Mouse (Mus musculus) liver, embryonic 14.5 days (tissue): ENCODE results near the gene Pcca. TPM values are rescaled to one million over a fixed set of nuclear protein-coding genes. Genes with fewer than 3 reads are reported as not detected.

ENCODE experiments used
- ATAC-seq: fragments of 200-750 bp; cut with Nextera tagmentation; 2 replicates; pipeline ENCODE4 v1.8.0; 2017; ENCODE audit warnings: moderate number of reproducible peaks, mild to moderate bottlenecking, moderate library complexity; ENCODE audit not compliant: insufficient read depth
- DNase-seq, 3 experiments: peaks; one replicate each; pipeline ENCODE4 v3.0.0-alpha.2; 2012 to 2013; ENCODE audit warnings: low read depth in 3 of 3, low spot score in 3 of 3
- H3K27ac ChIP-seq: fragments of 300-500 bp; sonication (generic); 2 replicates; pipeline ENCODE4 v1.5.1; 2014; ENCODE audit warnings: moderate library complexity, mild to moderate bottlenecking, control low read depth, inconsistent platforms
- H3K27me3 ChIP-seq: fragments of 300-500 bp; sonication (generic); 2 replicates; pipeline ENCODE4 v1.6.1; 2014; ENCODE audit warnings: mild to moderate bottlenecking, low read length, moderate library complexity; ENCODE audit not compliant: control insufficient read depth, insufficient read depth
- H3K36me3 ChIP-seq: fragments of 300-500 bp; sonication (generic); replicated peaks from 2 replicates; pipeline ENCODE4 v1.6.1; 2014; ENCODE audit warnings: low read depth; ENCODE audit not compliant: control insufficient read depth, insufficient read depth
- H3K4me1 ChIP-seq, 2 experiments: fragments of 200-500 bp in 1 of 2; fragments of 300-500 bp in 1 of 2; sonication (generic) in 1 of 2; replicated peaks; 2 replicates each; pipeline ENCODE4 v1.6.1; 2012 to 2014; ENCODE audit warnings: antibody characterized with exemption in 1 of 2, inconsistent platforms in 1 of 2, low read length in 1 of 2; ENCODE audit not compliant: control insufficient read depth in 2 of 2, insufficient read depth in 2 of 2
- H3K4me2 ChIP-seq: fragments of 300-500 bp; sonication (generic); 2 replicates; pipeline ENCODE4 v1.6.1; 2014; ENCODE audit warnings: low read depth, mild to moderate bottlenecking, control low read depth, moderate library complexity
- H3K4me3 ChIP-seq, 2 experiments: fragments of 200-500 bp in 1 of 2; fragments of 300-500 bp in 1 of 2; sonication (generic) in 1 of 2; 2 replicates each; pipeline ENCODE4 v1.5.1; 2012 to 2014; ENCODE audit warnings: low read depth in 2 of 2, low read length in 2 of 2, mild to moderate bottlenecking in 2 of 2, control low read depth in 1 of 2, inconsistent platforms in 1 of 2, moderate library complexity in 1 of 2; ENCODE audit not compliant: insufficient read depth in 1 of 2
- H3K9ac ChIP-seq: fragments of 300-500 bp; sonication (generic); replicated peaks from 2 replicates; pipeline ENCODE4 v1.6.1; 2014; ENCODE audit warnings: mild to moderate bottlenecking, control low read depth, moderate library complexity
- H3K9me3 ChIP-seq: fragments of 300-500 bp; sonication (generic); 2 replicates; pipeline ENCODE4 v1.6.1; 2016; ENCODE audit warnings: low read length, mixed read lengths; ENCODE audit not compliant: control insufficient read depth
- CTCF ChIP-seq: IDR thresholded peaks from 2 replicates; pipeline ENCODE4 v1.5.1; 2016; ENCODE audit warnings: antibody characterized with exemption, low read depth, control low read depth
- EP300 ChIP-seq: IDR thresholded peaks from 2 replicates; pipeline ENCODE4 v1.6.1; 2016; ENCODE audit warnings: antibody characterized with exemption, low read depth
- WGBS: fragments of 180-500 bp; shearing (Covaris S2); extraction: QIAGEN DNeasy Blood & Tissue Kit; methylation state at CpG from one replicate; pipeline ENCODE4 v1.1.7; 2014; ENCODE audit not compliant: insufficient replicate concordance; 5-methylcytosine and 5-hydroxymethylcytosine counted together
- polyA plus RNA-seq, 2 experiments: library from polyadenylated mRNA; depleted of rRNA in 1 of 2; stranded (reverse) in 1 of 2; unstranded in 1 of 2; fragments of >200 nt; fragmentation: Nextera tagmentation in 1 of 2; extraction: Ambion mirVana in 1 of 2; gene quantifications; 2 replicates each; pipeline versions ENCODE4 v1.2.1 to v1.2.3; 2012 to 2014

Gene Pcca
- polyA plus RNA-seq (2012; rRNA removed), result 5.9 and 8.9 TPM in 2 replicates
- 9.8 and 11.1 TPM in 2 replicates for polyA plus RNA-seq (2014; fragmentation: Nextera tagmentation; extraction: Ambion mirVana)

GRCm38 (mm10) chr14:122534017-122534924 is at the start of gene Pcca:
TSS of gene Pcca (plus strand) at chr14:122534324.
- Histone ChIP-seq H3K27me3 (no peaks in the 10 kb centered on the region), H3K4me3 (peak within 1 kb of the TSS; percentile 57 to 79), H3K36me3 (no peaks in the 10 kb centered on the region), H3K27ac (no peak within 1 kb of the TSS), H3K9me3 (no peaks in the 10 kb centered on the region), H3K9ac (peak within 1 kb of the TSS; percentile 59), H3K4me2 (peak within 1 kb of the TSS; percentile 79), H3K4me1 (peaks cover 6 to 8% of the 10 kb centered on the region in 2 experiments)
- peak; percentile 28 for TF ChIP-seq CTCF
- no peak for TF ChIP-seq EP300
- DNase-seq, result peak; percentile 85 to 88 (median 87)
- peak; percentile 99 for ATAC-seq
- 3% methylated on average over 54 of the region's 54 CpGs for WGBS

- DNase-seq (no peak), ATAC-seq (no peak)
- Histone ChIP-seq H3K9ac (no peak overlapping the region), H3K36me3 (no peaks in the 10 kb centered on the region), H3K9me3 (no peaks in the 10 kb centered on the region), H3K4me2 (no peak overlapping the region), H3K27ac (no peak overlapping the region), H3K4me1 (no peaks in the 10 kb centered on the region), H3K27me3 (peaks cover 91% of the 10 kb centered on the region), H3K4me3 (no peak overlapping the region)
- TF ChIP-seq CTCF (no peak), EP300 (no peak)
- WGBS, result 0% methylated on average over 4 of the region's 4 CpGs
Observed at GRCm38 (mm10) chr14:122484458-122484843, 49.7 kb upstream of the Pcca start.

GRCm38 (mm10) chr14:122484844-122485551 is 49.1 kb upstream of the Pcca start:
- WGBS, result 1% methylated on average over 23 of the region's 24 CpGs
- H3K27me3 ChIP-seq, result peaks cover 91% of the 10 kb centered on the region

GRCm38 (mm10) chr14:122485635-122486181 is 48.4 kb upstream of the Pcca start:
- 3% methylated on average over 12 of the region's 12 CpGs for WGBS
- DNase-seq (no peak), ATAC-seq (no peak)
- peaks cover 91% of the 10 kb centered on the region for H3K27me3 ChIP-seq
- no peaks in the 10 kb centered on the region for H3K4me1 ChIP-seq
- H3K4me2 ChIP-seq, result no peak overlapping the region
- no peak overlapping the region for H3K4me3 ChIP-seq
- no peaks in the 10 kb centered on the region for H3K36me3 ChIP-seq
- TF ChIP-seq EP300 (no peak), CTCF (no peak)
- H3K9me3 ChIP-seq, result no peaks in the 10 kb centered on the region
- H3K27ac ChIP-seq, result no peak overlapping the region
- H3K9ac ChIP-seq, result no peak overlapping the region

More at GRCm38 (mm10) chr14:122484844-122485551, 49.1 kb upstream of the Pcca start:
- Histone ChIP-seq H3K4me2 (no peak overlapping the region), H3K9me3 (no peaks in the 10 kb centered on the region), H3K27ac (no peak overlapping the region), H3K4me1 (no peaks in the 10 kb centered on the region), H3K36me3 (no peaks in the 10 kb centered on the region), H3K4me3 (no peak overlapping the region), H3K9ac (no peak overlapping the region)
- ATAC-seq, result no peak
- no peak for DNase-seq
- TF ChIP-seq EP300 (no peak), CTCF (no peak)
